Mouse (Mus musculus): ENCODE data around the gene Dtx4.
"Not testable (repeated sequence)": the region's sequence is repeated elsewhere in the genome, so short reads cannot be mapped to it uniquely, and the experiment has no call there.

The Dtx4 gene

DNA sequence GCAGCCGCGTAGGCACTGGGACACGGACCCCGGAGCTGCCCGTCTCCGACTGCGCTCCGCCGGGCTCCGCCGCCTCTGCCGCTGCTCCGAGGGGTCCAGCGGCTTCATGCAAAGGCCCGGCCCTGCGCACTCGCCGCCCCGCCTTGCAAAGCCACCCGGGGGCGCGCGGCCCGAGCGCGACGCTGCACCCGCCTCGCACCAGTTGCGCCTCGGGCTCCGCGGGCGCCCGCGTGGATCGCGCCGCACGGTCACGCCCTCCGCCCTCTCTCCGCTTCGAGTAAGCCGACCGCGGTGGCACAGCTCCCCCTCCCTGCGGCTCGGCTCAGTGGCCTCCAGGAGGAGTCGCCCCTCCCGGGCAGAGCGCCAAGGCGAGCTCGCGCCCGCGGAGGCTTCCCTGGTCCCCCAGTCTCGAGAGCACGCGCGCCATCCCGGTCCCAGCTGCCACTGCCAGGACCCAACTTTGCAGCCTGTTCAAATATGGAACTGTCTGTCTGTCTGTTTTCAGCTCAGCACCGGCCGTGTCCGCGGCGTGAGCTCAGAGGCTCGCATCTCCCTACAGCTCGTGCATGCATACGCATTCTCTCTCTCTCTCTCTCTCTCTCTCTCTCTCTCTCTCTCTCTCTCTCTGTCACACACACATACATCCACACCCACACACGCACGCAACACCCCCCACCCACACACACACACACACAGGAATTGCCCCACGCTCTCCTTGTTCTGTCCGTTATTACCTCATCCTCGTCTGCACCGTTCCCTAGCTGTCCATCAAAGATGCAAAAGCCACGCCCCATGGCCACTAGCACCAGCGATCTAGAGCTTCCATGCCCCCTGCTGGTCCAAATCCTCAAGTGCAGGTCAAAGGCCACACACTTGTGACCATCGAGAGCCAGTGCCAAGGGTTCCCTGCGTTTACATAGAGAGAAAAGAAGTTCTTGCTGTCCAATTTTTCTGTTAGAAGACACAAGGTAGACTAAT is at the start of gene Dtx4:
TSS of gene Dtx4 (minus strand) at position 85 of the 978 bp plus-strand sequence.
- peak; percentile 97 for DNase-seq (ENCODE audit: inconsistent ontology term)

- no peak for DNase-seq (ENCODE audit: inconsistent ontology term)
These were observed 49.0 kb upstream of the Dtx4 start for GRCm38 (mm10) chr19:12550005-12550942.

- no peak for DNase-seq (ENCODE audit: inconsistent ontology term)
These were observed 47.9 kb upstream of the Dtx4 start for GRCm38 (mm10) chr19:12549166-12549565.

GRCm38 (mm10) chr19:12545440-12545839 is 44.2 kb upstream of the Dtx4 start, which contains the start of gene Fam111a:
Gene Fam111a (plus strand): TSS chr19:12545740.
- DNase-seq (ENCODE audit: inconsistent ontology term): not testable (repeated sequence)

- no peak for DNase-seq (ENCODE audit: inconsistent ontology term)
These were observed 40.4 kb upstream of the Dtx4 start for GRCm38 (mm10) chr19:12541644-12542043.

DNA sequence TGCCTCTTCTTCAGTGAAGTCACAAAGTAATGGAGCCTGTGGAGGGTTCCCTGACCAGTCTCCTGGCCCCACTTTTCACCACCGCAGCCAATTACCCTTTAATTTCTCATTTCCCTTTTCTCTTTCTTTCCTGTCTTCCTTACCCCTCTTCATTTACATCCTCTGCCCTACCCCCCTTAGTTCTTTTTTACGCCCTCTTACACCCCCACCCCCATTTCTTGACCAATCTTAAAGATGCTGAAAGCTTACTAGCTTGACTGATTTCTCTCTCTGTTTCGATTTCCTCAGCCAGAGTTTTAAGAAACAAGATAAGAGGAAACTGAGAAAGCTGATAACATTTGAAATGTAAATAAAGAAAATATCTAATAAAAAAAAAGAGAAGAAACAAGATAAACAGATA is 39.5 kb upstream of the Dtx4 start:
- no peak for DNase-seq (ENCODE audit: inconsistent ontology term)

DNA sequence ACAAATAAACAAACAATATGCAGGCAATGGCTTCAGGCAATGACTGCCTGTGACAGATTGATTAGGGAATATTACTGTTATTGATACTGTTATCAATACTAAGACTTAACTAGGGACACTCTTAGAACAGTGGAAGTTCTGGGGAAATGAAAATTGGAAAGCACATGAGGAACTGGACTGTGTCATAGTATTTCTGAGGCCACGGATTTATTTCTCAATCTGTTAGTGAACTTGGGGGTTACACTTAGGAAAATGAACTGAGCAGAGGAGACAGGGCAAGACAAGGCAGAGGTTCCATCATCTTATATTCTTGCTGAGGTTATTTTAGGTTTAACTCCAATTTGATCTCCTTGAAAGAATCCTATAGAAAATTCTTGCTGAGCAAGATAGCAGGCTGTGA is 38.7 kb upstream of the Dtx4 start:
- DNase-seq (ENCODE audit: inconsistent ontology term): no peak

- DNase-seq (ENCODE audit: inconsistent ontology term): no peak
These were observed 35.9 kb upstream of the Dtx4 start for GRCm38 (mm10) chr19:12537168-12537567.

DNA sequence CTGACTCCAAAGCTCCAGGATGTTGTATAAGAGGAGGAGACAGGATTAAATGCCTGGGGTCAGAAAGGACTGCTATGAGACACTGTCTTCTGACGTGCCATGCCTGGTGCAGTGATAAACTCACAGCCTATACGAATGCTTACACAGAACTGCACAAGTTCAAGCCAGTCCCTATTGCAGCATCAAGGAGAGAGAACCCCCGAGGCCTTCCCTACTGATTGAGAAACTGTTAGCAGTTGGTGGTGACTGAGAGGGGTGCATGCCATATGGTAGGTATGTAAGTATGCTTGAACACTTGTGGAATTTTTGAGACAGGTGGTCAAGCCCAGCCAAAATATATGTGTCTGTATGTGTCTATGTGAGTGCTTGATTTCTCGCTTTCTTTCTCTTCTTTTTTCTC is 22.1 kb upstream of the Dtx4 start:
- DNase-seq (ENCODE audit: inconsistent ontology term): no peak

GRCm38 (mm10) chr19:12518541-12518890 is 17.3 kb upstream of the Dtx4 start:
- DNase-seq (ENCODE audit: inconsistent ontology term): no peak

GRCm38 (mm10) chr19:12517671-12518540 is 16.7 kb upstream of the Dtx4 start:
- peak; percentile 79 for DNase-seq (ENCODE audit: inconsistent ontology term)

DNA sequence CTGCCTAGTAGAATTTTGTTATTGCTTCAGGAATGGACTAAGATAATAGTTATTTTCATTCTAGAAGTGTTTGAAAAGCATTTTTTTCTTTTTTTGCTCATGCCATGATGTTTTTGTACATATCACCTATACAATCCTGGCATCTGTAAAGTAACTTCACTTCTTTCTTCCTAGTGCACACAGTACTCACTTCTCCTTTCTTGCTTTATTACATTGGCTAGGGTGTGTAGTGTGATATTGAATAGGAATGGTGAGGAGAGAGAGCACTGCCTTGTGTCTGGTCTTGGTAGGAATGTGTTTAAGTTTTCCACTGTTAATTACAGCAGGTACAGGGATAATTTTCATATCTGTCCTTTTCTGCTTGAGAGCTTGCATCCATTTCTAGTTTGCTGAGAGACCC is 13.4 kb upstream of the Dtx4 start:
- DNase-seq (ENCODE audit: inconsistent ontology term): no peak

DNA sequence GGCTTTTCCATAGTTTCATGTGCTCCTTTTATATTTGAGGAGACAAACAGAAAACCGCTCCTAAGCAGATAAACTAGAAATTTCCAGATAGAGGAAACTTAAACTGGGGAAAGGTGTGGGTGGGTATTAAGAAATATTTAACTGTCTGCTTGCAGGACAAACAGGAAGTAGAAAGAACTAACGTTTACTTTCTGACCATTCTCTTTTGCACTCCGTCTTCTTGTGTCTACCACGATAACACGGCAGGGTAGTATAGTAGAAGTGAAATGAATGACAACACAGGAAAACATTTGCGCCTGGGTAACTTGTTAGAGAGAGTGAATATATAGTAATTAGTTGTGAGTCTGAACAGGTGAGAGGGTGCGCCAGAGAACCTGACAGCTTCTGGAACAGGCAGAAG is 1.5 kb upstream of the Dtx4 start:
- no peak for DNase-seq (ENCODE audit: inconsistent ontology term)

DNA sequence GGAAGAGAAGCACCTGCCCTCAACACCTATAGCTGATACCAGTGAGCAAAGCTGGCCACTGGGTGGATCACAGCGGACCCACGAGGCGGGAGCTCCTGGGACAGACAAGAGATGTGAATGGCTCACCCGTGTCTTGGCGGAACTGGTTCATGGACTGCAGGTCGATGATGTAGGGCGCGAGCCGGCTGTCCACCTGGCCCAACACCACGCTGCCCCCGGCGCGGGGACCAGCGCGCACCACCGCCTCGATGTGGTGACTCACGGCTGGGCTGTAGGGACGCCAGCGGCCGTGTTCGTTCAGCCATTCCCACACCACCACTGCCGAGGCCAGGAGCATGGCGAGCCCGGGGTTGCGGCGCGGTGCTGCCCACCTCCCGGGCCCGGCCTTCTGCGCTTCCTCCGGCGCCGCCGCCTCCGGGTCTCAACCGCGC is 358 bp downstream of the Dtx4 start:
- peak; percentile 82 for DNase-seq (ENCODE audit: inconsistent ontology term)

- peak; percentile 87 for DNase-seq (ENCODE audit: inconsistent ontology term)
These were observed 1.1 kb downstream of the Dtx4 start for GRCm38 (mm10) chr19:12500124-12500523.

DNA sequence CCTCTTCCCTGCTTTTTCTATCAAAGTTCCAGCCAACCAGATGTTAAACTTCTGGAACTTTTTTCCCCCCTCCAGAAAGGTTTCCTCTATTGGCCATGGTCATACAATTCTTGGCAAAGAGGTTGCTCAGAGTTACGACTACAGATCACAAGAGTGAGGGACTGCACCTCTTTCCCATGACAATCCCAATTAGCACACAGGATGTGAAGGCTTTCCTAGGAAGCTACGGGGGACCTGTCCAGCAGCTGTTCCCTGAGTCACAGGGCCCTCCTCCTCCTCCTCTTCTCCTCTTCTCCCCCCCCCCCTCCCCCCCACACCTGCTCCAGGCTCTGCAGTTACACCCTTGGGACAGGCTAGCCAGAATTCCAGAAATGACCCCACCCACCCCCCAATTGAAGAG is 1.8 kb downstream of the Dtx4 start:
- peak; percentile 43 for DNase-seq (ENCODE audit: inconsistent ontology term)

- no peak for DNase-seq (ENCODE audit: inconsistent ontology term)
These were observed 2.3 kb downstream of the Dtx4 start for GRCm38 (mm10) chr19:12498941-12499340.

- peak; percentile 18 for DNase-seq (ENCODE audit: inconsistent ontology term)
These were observed 2.9 kb downstream of the Dtx4 start for GRCm38 (mm10) chr19:12498321-12498720.

DNA sequence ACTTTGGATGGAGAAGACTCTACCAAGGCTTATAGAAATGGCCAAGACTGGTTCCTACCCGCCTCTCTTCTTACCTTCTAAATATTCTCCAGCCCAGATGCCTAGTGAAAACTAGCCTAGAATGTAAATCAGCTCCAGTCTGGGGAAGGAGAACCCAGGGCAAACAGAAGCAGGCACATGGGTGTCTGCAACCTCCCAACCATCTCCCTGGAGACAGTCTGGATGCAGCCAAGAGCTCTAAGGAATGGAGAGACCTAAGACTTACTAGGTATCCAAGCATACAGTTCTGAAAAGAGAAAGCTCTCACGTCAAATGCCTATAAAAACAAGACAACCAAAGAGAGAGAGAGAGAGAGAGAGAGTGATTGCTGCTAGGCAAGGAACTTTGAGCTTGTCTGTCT is 3.3 kb downstream of the Dtx4 start:
- DNase-seq (ENCODE audit: inconsistent ontology term): no peak

- DNase-seq (ENCODE audit: inconsistent ontology term): peak; percentile 53
These were observed 5.0 kb downstream of the Dtx4 start for GRCm38 (mm10) chr19:12496241-12496640.

GRCm38 (mm10) chr19:12494972-12495535 is 6.2 kb downstream of the Dtx4 start:
- DNase-seq (ENCODE audit: inconsistent ontology term): peak; percentile 70

Measured in Muller cell, postnatal 12 days (primary cell).